Mouse (Mus musculus) forebrain, embryonic 11.5 days (tissue): ENCODE data around the gene Prdm9. TPM values are rescaled to one million over a fixed set of nuclear protein-coding genes. Genes with fewer than 3 reads are reported as not detected.
"Not testable (repeated sequence)": the region's sequence is repeated elsewhere in the genome, so short reads cannot be mapped to it uniquely, and the experiment has no call there.

Experiments used
- ATAC-seq: fragments of 200-750 bp; cut with Nextera tagmentation; replicated peaks from 2 replicates; pipeline ENCODE4 v1.8.0; 2017; ENCODE audit warnings: moderate TSS enrichment; ENCODE audit not compliant: low FRiP score
- DNase-seq: peaks from one replicate; pipeline ENCODE4 v3.0.0-alpha.2; 2017; ENCODE audit warnings: low spot score
- H3K27ac ChIP-seq: fragments of 300-500 bp; sonication (generic); 2 replicates; pipeline ENCODE4 v1.5.1; 2014; ENCODE audit warnings: low read depth, low read length
- H3K27me3 ChIP-seq: fragments of 300-500 bp; sonication (generic); 2 replicates; pipeline ENCODE4 v1.6.1; 2014; ENCODE audit warnings: mild to moderate bottlenecking, low read length, mixed read lengths; ENCODE audit not compliant: control insufficient read depth, insufficient read depth
- H3K36me3 ChIP-seq: fragments of 300-500 bp; sonication (generic); 2 replicates; pipeline ENCODE4 v1.6.1; 2014; ENCODE audit warnings: mild to moderate bottlenecking, low read length, moderate library complexity, mixed read lengths; ENCODE audit not compliant: control insufficient read depth, insufficient read depth
- H3K4me1 ChIP-seq: fragments of 300-500 bp; sonication (generic); replicated peaks from 2 replicates; pipeline ENCODE4 v1.6.1; 2014; ENCODE audit warnings: low read length, mixed read lengths; ENCODE audit not compliant: control insufficient read depth, insufficient read depth
- H3K4me2 ChIP-seq: fragments of 300-500 bp; sonication (generic); 2 replicates; pipeline ENCODE4 v1.6.1; 2014; ENCODE audit warnings: low read depth, mild to moderate bottlenecking, low read length, moderate library complexity, mixed read lengths; ENCODE audit not compliant: severe bottlenecking
- H3K4me3 ChIP-seq: fragments of 300-500 bp; sonication (generic); 2 replicates; pipeline ENCODE4 v1.5.1; 2014; ENCODE audit warnings: low read depth, low read length
- H3K9ac ChIP-seq: fragments of 300-500 bp; sonication (generic); 2 replicates; pipeline ENCODE4 v1.6.1; 2014; ENCODE audit warnings: low read length
- H3K9me3 ChIP-seq: fragments of 300-500 bp; sonication (generic); 2 replicates; pipeline ENCODE4 v1.6.1; 2016; ENCODE audit warnings: low read length, mixed read lengths; ENCODE audit not compliant: control insufficient read depth
- WGBS: fragments of 180-500 bp; shearing (Covaris S2); extraction: QIAGEN DNeasy Blood & Tissue Kit; methylation state at CpG from one replicate; pipeline ENCODE4 v1.1.7; 2014; 5-methylcytosine and 5-hydroxymethylcytosine counted together
- polyA plus RNA-seq: library from polyadenylated mRNA; unstranded; fragments of >200 nt; fragmentation: Nextera tagmentation; extraction: Ambion mirVana; gene quantifications from 2 replicates; pipeline ENCODE4 v1.2.1, GENCODE M21; 2014

The Prdm9 gene
- polyA plus RNA-seq, 1 experiment from 2014 or later: 1.2 TPM

GRCm38 (mm10) chr17:15577291-15577694 is 13.1 kb upstream of the Prdm9 start:
- Histone ChIP-seq H3K36me3 (no peaks in the 10 kb centered on the region), H3K9ac (no peak overlapping the region; the same call in 1 of the 2 replicates), H3K4me2 (peak overlapping the region; percentile 40; the same call in 1 of the 2 replicates), H3K27me3 (no peaks in the 10 kb centered on the region; the same call in 1 of the 2 replicates), H3K27ac (no peak overlapping the region), H3K9me3 (no peaks in the 10 kb centered on the region), H3K4me1 (no peaks in the 10 kb centered on the region), H3K4me3 (peak overlapping the region; percentile 24)
- peak; percentile 75 for DNase-seq
- ATAC-seq: peak; percentile 49; the same call in 1 of the 2 replicates
- 3% methylated on average over 32 of the region's 32 CpGs for WGBS

GRCm38 (mm10) chr17:15575056-15575455 is 10.9 kb upstream of the Prdm9 start:
- Histone ChIP-seq H3K4me2 (no peak overlapping the region), H3K4me3 (no peak overlapping the region), H3K9ac (no peak overlapping the region), H3K36me3 (no peaks in the 10 kb centered on the region), H3K9me3 (no peaks in the 10 kb centered on the region), H3K4me1 (no peaks in the 10 kb centered on the region), H3K27me3 (no peaks in the 10 kb centered on the region; the same call in 1 of the 2 replicates), H3K27ac (no peak overlapping the region)
- DNase-seq (no peak), ATAC-seq (no peak)
- 80% methylated on average over 1 of the region's 1 CpGs for WGBS

- ATAC-seq (no peak), DNase-seq (no peak)
- Histone ChIP-seq H3K4me2 (no peak overlapping the region), H3K4me3 (no peak overlapping the region), H3K4me1 (peaks cover 2% of the 10 kb centered on the region; the same call in 1 of the 2 replicates), H3K9ac (no peak overlapping the region), H3K27ac (no peak overlapping the region), H3K36me3 (no peaks in the 10 kb centered on the region), H3K27me3 (no peaks in the 10 kb centered on the region), H3K9me3 (no peaks in the 10 kb centered on the region)
- WGBS: 72% methylated on average over 5 of the region's 5 CpGs
These were observed 2.8 kb upstream of the Prdm9 start for GRCm38 (mm10) chr17:15566908-15567307.

GRCm38 (mm10) chr17:15564928-15565300 is 760 bp upstream of the Prdm9 start:
- Histone ChIP-seq H3K27me3 (no peaks in the 10 kb centered on the region), H3K36me3 (no peaks in the 10 kb centered on the region), H3K27ac (peak overlapping the region; percentile 79; the same call in 1 of the 2 replicates), H3K4me1 (peaks cover 2% of the 10 kb centered on the region; the same call in 1 of the 2 replicates), H3K9me3 (no peaks in the 10 kb centered on the region), H3K4me3 (peak overlapping the region; percentile 45), H3K4me2 (peak overlapping the region; percentile 63), H3K9ac (peak overlapping the region; percentile 52; the same call in 1 of the 2 replicates)
- WGBS: 48% methylated on average over 12 of the region's 12 CpGs
- no peak for DNase-seq
- no peak; the same call in 1 of the 2 replicates for ATAC-seq

- H3K27me3 ChIP-seq: no peaks in the 10 kb centered on the region
- no peak overlapping the region for H3K4me2 ChIP-seq
- H3K9me3 ChIP-seq: no peaks in the 10 kb centered on the region
- H3K27ac ChIP-seq: no peak overlapping the region
- no peak overlapping the region for H3K4me3 ChIP-seq
- WGBS: 82% methylated on average over 2 of the region's 2 CpGs
- DNase-seq: no peak
- peaks cover 2% of the 10 kb centered on the region; the same call in 1 of the 2 replicates for H3K4me1 ChIP-seq
- H3K36me3 ChIP-seq: no peaks in the 10 kb centered on the region
- ATAC-seq: no peak
- H3K9ac ChIP-seq: no peak overlapping the region
These were observed 4.2 kb downstream of the Prdm9 start for GRCm38 (mm10) chr17:15559946-15560345.

- H3K9me3 ChIP-seq: no peaks in the 10 kb centered on the region
- no peak for ATAC-seq
- H3K4me1 ChIP-seq: no peaks in the 10 kb centered on the region
- no peak overlapping the region for H3K4me3 ChIP-seq
- H3K27ac ChIP-seq: no peak overlapping the region
- H3K9ac ChIP-seq: no peak overlapping the region
- H3K36me3 ChIP-seq: no peaks in the 10 kb centered on the region
- no peak for DNase-seq
- no peaks in the 10 kb centered on the region for H3K27me3 ChIP-seq
- WGBS: 19% methylated on average over 1 of the region's 1 CpGs
- no peak overlapping the region for H3K4me2 ChIP-seq
These were observed 14.4 kb downstream of the Prdm9 start for GRCm38 (mm10) chr17:15549713-15550112.

GRCm38 (mm10) chr17:15546440-15546839 is 17.7 kb downstream of the Prdm9 start:
- ATAC-seq: no peak
- no peak overlapping the region for H3K4me3 ChIP-seq
- no peaks in the 10 kb centered on the region for H3K4me1 ChIP-seq
- H3K36me3 ChIP-seq: no peaks in the 10 kb centered on the region
- no peak overlapping the region for H3K9ac ChIP-seq
- no peak overlapping the region for H3K4me2 ChIP-seq
- no peaks in the 10 kb centered on the region for H3K27me3 ChIP-seq
- H3K27ac ChIP-seq: no peak overlapping the region
- 83% methylated on average over 4 of the region's 4 CpGs for WGBS
- no peak for DNase-seq
- H3K9me3 ChIP-seq: no peaks in the 10 kb centered on the region

GRCm38 (mm10) chr17:15543868-15544267 is 20.3 kb downstream of the Prdm9 start:
- not testable (repeated sequence) for H3K27me3 ChIP-seq, ATAC-seq, H3K4me1 ChIP-seq, H3K4me3 ChIP-seq, H3K9me3 ChIP-seq, H3K27ac ChIP-seq, H3K36me3 ChIP-seq, H3K9ac ChIP-seq, H3K4me2 ChIP-seq, DNase-seq
- 69% methylated on average over 3 of the region's 4 CpGs for WGBS

GRCm38 (mm10) chr17:15540309-15540708 is 23.8 kb downstream of the Prdm9 start:
- Histone ChIP-seq H3K27ac (no peak overlapping the region), H3K9ac (no peak overlapping the region), H3K36me3 (no peaks in the 10 kb centered on the region), H3K9me3 (no peaks in the 10 kb centered on the region), H3K4me2 (no peak overlapping the region), H3K4me1 (no peaks in the 10 kb centered on the region), H3K27me3 (peaks cover 6% of the 10 kb centered on the region), H3K4me3 (no peak overlapping the region)
- 81% methylated on average over 4 of the region's 4 CpGs for WGBS
- ATAC-seq (no peak), DNase-seq (no peak)
